Mouse (Mus musculus) natural killer cell, adult 2 months (primary cell): ENCODE data around the gene Gse1.

Source experiments
- DNase-seq, 2 experiments: peaks; one replicate each; pipeline ENCODE4 v3.0.0; 2022; ENCODE audit warnings: low spot score in 2 of 2

Gene Gse1

GRCm38 (mm10) chr8:120227891-120228591, at the start of gene Gse1:
Gse1 (plus strand) TSS chr8:120228456.
- no peak for DNase-seq

DNA sequence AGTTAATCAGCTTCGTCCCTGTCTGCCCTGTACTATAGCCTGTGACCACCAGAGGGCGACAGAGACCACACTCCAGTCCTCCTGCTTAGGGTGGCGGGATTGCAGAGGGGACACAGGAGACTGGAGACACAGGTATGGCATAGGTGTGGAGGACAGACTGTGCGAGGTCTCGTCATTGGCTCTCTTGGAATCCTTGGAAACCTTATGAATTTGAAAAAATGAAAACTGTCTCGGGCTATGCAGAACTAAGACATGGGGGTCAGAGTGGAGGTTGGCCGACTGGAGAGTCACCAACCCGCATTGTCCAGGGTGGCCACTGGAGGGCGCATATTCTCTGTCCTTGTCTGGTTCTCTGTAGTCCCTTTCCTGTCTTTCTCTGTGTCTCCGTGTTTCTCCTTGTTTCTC, 49.2 kb upstream of the Gse1 start:
- DNase-seq, result peak; percentile 70 to 81

DNA sequence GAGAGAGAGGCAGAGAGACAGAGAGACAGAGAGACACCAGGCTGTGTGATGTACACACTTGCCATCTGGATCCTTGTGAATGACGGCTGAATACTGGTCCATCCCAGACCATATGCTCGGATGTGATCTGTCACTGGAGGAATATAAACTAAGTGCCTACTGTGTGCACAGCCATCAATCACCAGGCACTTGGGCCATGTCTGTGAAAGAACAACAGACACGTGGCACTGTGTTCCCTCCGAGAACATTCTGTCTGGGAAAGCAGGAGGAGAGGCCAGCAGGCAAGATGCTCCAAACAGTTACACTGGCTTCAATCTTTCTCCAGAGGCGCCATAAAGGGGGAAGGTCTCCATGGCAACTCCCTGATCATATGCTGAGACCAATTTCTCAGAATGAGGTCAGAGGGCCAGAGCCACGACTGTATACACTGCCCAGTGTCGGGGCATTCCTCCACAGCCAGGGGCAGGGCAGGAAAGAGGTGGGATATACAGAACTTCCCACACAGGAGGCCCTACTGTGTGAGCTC, 47.7 kb upstream of the Gse1 start:
- DNase-seq, result no peak

DNA sequence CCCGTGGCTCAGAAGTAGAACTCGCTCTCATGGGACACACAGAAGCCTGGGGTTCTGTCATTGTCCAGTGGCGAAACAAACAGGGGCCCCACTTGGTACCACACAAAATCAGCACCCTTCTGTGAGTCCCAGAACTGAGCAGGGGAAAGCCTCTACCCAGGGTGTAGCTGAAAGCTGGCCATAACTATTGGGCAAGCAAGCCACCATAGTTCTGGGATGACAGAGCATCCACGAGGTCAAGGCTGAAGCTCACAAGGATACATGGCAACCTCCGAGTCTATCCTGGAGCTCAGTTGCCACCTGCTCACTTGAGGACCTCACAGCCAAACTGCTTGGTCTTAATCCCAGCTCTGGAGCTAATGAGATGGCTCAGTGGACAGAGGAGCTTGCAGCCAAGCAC, 47.0 kb upstream of the Gse1 start:
- no peak for DNase-seq

GRCm38 (mm10) chr8:120181861-120182414, 46.3 kb upstream of the Gse1 start:
- no peak for DNase-seq

- no peak for DNase-seq
Observed at GRCm38 (mm10) chr8:120184366-120184765, 43.9 kb upstream of the Gse1 start.

DNA sequence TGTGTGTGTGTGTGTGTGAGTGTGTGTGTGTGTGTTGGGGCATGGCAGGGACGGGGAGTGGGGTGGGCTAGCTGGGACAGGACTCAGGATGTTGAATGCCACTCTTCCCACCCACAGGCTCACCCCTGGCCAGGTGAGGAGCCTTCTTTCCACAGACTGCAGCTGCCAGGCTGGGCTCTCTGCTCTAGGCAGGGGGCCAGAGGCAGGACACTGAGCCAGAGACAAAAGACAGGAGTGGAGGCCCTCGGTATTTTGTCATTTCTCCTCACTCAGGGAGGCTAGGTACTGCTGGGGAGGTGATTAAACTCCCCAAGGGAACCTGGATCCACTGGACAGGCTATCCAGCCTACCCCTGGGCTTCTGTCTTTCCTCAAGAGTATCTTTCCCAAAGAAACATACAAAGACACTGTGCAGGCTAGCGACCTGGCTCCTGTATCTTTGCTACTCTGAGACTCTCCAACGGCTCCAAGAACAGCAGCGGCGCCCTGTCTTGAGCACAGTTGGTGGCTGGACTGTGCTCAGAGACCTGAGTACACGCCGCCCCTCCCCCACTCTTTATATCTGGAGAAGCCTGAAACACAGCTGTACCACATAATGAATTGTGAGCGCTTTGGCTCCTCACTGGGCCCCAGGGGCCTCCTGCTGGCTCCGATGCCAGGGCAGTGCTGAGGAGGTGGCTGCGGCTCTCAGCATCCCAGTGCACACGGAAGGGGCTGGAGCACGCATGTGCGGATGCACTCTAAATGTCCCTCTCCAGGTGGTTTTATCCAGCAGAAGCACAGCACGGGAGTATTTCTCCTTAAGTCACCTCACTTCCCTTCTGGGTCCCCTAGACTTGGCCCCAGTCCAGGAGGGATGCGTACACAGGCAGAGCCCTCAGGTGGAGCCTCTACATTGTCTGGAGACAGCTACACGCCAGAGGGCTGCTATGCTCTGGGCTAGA, 43.1 kb upstream of the Gse1 start:
- no peak for DNase-seq

DNA sequence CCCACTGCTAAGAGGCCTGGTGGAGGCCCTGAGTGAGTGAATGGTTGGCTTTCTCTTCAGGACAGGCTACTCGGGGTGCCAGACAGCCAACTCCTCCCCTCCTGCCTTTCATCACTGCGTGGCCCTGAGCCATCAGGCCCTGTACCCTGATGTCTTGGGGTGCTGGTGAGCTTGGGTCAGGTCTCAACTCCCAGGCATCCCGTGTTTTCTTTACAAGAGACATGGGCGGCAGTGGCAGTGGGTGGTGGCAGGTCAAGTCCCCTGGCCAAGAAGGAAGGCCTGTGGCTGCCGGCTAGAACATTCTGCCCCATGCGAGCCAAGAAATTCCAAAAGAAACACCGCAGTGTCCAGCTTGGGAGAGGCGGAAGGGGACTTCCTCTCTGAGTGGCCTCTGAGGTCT, 41.8 kb upstream of the Gse1 start:
- DNase-seq, result no peak

DNA sequence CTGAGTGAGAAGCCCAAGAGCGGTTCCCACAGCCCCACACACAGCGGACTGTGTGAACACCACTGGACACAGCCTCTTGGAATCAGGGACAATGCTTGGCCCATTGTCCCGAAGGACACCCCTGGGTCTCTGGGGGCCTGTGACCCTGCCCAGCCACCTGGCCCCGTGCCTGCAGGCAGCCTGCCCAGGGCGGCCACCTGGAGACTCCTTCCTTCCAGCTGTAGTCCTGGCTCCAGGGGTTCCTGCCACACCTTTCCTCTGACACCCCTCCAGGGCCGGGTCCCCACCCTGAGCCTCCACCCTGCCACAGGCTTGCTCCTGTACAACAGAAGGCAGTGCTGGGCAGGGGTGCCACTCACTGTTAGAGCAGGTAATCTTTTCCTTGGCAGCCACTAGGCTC, 39.7 kb upstream of the Gse1 start:
- no peak for DNase-seq

DNA sequence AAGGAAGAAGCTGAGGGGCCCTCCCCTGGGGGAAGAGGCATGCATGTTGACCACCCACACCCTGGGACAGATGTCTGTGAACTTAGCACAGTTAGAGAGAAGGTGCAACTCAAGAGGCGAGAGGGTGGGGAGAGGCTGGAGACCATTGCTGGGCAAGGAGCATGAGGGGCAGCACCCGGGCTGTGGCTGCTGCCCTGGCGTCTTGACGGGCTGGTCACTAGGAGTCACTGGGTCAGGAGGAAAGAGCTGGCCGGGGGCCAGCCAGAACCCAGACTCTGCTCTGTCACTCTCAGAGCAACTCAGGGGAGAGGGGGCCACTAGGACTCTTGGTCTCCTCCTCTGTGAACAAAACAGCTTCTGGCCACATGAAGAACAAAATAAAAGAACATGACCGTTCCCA, 38.8 kb upstream of the Gse1 start:
- DNase-seq, result no peak

- no peak for DNase-seq
Observed at GRCm38 (mm10) chr8:120190107-120190809, 38.0 kb upstream of the Gse1 start.

DNA sequence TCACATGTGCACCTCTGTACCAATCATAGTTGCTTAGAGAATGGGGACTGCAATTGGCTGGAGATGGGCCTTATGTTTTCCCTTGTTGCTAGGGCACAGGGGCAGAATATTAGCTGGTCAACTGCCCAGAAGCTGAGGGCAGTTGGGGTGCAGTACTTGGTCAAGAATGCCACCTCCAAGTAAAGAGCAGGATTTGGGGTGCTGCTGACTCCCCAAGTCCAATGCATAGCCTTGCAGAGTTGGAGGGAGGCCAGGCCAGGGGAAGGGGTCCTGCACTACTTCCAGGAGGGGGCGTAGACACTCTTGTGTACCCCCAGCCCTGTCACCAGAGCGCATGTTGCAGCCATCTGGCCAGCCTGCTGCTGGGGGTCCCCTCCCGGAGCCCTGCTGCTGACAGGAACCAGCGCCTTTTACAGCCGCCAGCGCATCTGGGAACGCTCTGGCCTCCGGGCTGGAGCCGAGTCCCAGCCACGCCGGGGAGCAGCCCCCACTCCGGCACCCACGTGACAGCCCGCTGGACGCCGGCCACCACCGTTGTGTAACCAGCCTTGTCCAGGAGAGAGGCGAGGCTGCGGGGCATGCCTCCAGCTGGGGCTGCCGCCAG, 37.3 kb upstream of the Gse1 start:
- DNase-seq, result no peak

GRCm38 (mm10) chr8:120191633-120192032, 36.6 kb upstream of the Gse1 start:
- no peak for DNase-seq

GRCm38 (mm10) chr8:120192118-120192517, 36.1 kb upstream of the Gse1 start:
- no peak for DNase-seq

GRCm38 (mm10) chr8:120201351-120201750, 26.9 kb upstream of the Gse1 start:
- no peak for DNase-seq

DNA sequence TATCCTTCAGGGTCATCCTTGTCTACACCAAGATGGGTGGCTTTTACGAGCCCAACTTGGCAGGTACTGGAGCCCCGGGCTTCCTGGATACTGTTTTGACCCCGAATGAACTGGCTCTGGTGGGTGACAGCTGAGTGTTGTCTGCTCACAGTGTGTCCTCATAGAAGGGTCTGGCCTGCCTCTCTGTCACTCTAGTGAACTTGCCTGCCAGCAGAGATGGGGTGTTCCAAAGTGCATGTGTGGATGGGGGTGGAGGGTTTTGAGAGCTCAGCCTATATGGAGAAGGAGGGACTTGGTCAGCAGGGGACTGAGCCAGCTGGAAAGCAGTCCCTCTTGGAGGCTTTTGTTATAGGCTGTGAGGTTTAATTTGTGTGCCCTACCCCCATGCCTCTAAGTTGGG, 25.7 kb upstream of the Gse1 start:
- no peak for DNase-seq

DNA sequence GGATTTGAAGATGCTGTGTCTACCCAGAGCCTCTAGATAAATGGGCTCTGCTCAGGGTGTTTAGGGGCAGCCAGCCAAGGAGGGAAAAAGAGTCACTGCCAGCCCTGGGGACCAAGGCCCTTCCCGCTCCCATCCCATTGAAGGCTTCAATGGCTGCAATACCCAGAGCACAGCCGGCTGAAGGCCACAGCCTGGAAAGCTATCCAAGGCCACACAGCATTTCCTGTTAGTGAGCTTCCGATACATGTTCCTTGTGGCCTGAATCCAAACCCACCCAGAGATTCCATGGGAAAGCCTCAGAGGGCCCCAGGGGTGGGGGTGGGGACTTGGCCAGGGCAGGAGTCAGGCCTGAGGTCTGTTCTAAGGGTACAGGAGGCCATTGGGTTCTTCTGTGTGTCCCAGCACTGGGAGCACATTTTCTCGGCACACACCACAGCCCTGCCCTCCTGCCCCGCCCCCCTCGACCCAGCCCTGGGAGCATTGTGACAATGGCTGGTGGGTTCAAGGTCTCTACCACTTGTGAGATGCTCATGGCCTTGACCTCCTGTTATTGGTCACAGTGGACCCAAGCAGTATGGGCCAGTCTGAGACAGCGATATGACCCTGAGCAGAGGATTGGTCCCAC, 23.4 kb upstream of the Gse1 start:
- DNase-seq, result no peak

GRCm38 (mm10) chr8:120205916-120206315, 22.3 kb upstream of the Gse1 start:
- no peak for DNase-seq

DNA sequence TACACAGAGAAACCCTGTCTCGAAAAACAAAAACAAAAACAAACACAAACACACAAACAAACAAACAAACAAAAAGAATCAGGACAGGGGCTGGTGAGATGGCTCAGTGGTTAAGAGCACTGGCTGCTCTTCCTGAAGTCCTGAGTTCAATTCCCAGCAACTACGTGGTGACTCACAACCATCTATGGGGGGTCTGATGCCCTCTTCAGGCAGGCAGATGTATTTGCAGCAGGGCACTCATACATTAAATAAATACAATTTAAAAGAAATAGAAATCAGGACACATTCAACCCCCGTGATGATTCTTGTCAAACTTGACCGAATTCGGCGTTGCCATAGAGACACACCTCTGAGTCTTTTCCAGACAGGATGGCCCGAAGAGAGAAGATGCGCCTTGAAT, 20.9 kb upstream of the Gse1 start:
- no peak for DNase-seq

GRCm38 (mm10) chr8:120208113-120208512, 20.1 kb upstream of the Gse1 start:
- DNase-seq, result no peak

DNA sequence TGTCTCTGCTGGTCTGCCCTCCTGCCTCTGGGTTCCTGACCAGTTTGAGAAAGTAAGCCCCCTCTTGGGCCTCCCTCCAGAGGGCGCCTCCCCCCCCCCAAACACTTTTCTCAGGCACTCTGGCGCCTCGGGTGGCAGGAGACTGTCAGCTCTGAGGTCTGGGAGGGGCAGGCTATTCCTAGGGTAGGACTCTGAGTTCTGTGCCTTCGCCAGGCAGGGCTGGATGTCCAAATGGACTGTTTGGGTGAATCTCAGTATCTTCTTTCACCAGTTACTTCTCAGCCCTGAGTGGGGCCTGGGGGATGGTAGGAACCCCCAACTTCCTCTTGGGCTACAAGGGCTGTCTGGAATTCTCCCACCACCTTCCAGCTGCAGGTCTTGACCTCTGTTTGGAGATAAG, 16.9 kb upstream of the Gse1 start:
- DNase-seq, result no peak
